Mouse (Mus musculus) neural tube, embryonic 15.5 days (tissue): Measurements from ENCODE around the gene Nkg7. TPM values are rescaled to one million over a fixed set of nuclear protein-coding genes. Genes with fewer than 3 reads are reported as not detected.
"Not testable (repeated sequence)": the region's sequence is repeated elsewhere in the genome, so short reads cannot be mapped to it uniquely, and the experiment has no call there.

Experiments used
- ATAC-seq: fragments of 200-750 bp; cut with Nextera tagmentation; 2 replicates; pipeline ENCODE4 v1.8.0; 2017; ENCODE audit warnings: mild to moderate bottlenecking, moderate TSS enrichment, moderate library complexity; ENCODE audit not compliant: low FRiP score
- H3K27ac ChIP-seq: fragments of 300-500 bp; sonication (generic); replicated peaks from 2 replicates; pipeline ENCODE4 v1.5.1; 2015; ENCODE audit warnings: mild to moderate bottlenecking, inconsistent platforms
- H3K27me3 ChIP-seq: fragments of 300-500 bp; sonication (generic); replicated peaks from 2 replicates; pipeline ENCODE4 v1.6.1; 2015; ENCODE audit warnings: inconsistent platforms
- H3K36me3 ChIP-seq: fragments of 300-500 bp; sonication (generic); 2 replicates; pipeline ENCODE4 v1.6.1; 2015; ENCODE audit warnings: inconsistent platforms
- H3K4me1 ChIP-seq: fragments of 300-500 bp; sonication (generic); 2 replicates; pipeline ENCODE4 v1.6.1; 2015; ENCODE audit warnings: inconsistent platforms
- H3K4me2 ChIP-seq: fragments of 300-500 bp; sonication (generic); 2 replicates; pipeline ENCODE4 v1.6.1; 2015; ENCODE audit warnings: inconsistent platforms, mild to moderate bottlenecking, moderate library complexity
- H3K4me3 ChIP-seq: fragments of 300-500 bp; sonication (generic); replicated peaks from 2 replicates; pipeline ENCODE4 v1.5.1; 2015; ENCODE audit warnings: mild to moderate bottlenecking, inconsistent platforms
- H3K9ac ChIP-seq: fragments of 300-500 bp; sonication (generic); replicated peaks from 2 replicates; pipeline ENCODE4 v1.6.1; 2015; ENCODE audit warnings: mild to moderate bottlenecking, inconsistent platforms
- H3K9me3 ChIP-seq: fragments of 300-500 bp; sonication (generic); replicated peaks from 2 replicates; pipeline ENCODE4 v1.6.1; 2016; ENCODE audit warnings: inconsistent platforms
- WGBS: fragments of 180-500 bp; shearing (Covaris S2); methylation state at CpG from one replicate; pipeline ENCODE4 v1.1.7; 2015; ENCODE audit warnings: mixed read lengths; 5-methylcytosine and 5-hydroxymethylcytosine counted together
- polyA plus RNA-seq: library from polyadenylated mRNA; unstranded; fragments of >200 nt; fragmentation: Nextera tagmentation; extraction: Ambion mirVana; gene quantifications from 2 replicates; pipeline ENCODE4 v1.2.1, GENCODE M21; 2015

The Nkg7 gene
- 34.6 TPM in 1 of 2 replicates, not detected in the other for polyA plus RNA-seq

- Histone ChIP-seq H3K36me3 (no peaks in the 10 kb centered on the region), H3K27ac (no peak within 1 kb of the TSS), H3K9ac (no peak within 1 kb of the TSS), H3K4me1 (no peaks in the 10 kb centered on the region), H3K4me3 (no peak within 1 kb of the TSS), H3K4me2 (no peak within 1 kb of the TSS), H3K27me3 (no peaks in the 10 kb centered on the region), H3K9me3 (no peaks in the 10 kb centered on the region)
- ATAC-seq = no peak
- WGBS = 81% methylated on average over 10 of the region's 10 CpGs
Measured at GRCm38 (mm10) chr7:43436341-43437255, at the start of gene Nkg7. Gene Nkg7, plus strand, starts transcription at chr7:43437073.

DNA sequence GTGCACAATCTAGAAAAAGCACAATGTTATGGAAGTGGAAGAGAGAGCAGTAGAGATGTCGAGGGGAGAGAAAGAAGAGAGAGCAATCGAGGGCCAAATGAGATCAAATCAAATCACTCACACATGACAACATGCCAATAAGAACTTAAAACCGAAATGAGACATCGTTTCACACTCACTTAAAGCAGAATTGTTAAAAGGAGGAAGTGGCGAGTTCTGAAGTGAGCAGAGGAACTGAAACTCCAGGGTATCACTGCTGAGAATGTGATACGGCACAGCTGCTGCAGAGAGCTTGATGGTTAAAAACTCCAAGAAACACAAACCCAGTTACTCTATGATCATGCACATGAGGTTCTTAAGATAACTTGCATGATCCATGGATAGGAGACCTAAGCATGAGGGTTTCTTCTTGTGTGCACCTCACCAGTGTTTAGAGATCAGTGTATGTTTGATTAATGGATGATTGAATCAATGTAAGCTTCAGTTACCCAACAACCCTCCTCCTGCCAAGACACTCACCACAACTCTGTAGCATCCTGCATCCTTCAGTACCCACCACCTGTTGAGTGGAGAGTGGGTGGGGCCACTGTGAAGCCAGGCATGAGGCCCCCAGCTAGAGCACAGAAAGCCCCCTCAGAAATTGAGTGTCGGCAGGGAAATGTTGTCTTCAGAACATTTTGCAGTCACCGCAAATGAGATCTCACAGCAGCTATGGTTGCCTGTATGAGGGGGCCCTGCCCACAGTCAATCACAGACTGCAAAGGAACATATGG, 44.3 kb upstream of the Nkg7 start:
- no peak for ATAC-seq
- WGBS = 82% methylated on average over 8 of the region's 8 CpGs
- Histone ChIP-seq H3K27me3 (no peaks in the 10 kb centered on the region), H3K4me1 (no peaks in the 10 kb centered on the region), H3K36me3 (no peaks in the 10 kb centered on the region), H3K4me2 (no peak overlapping the region), H3K9ac (no peak overlapping the region), H3K27ac (no peak overlapping the region), H3K4me3 (no peak overlapping the region), H3K9me3 (no peaks in the 10 kb centered on the region)

DNA sequence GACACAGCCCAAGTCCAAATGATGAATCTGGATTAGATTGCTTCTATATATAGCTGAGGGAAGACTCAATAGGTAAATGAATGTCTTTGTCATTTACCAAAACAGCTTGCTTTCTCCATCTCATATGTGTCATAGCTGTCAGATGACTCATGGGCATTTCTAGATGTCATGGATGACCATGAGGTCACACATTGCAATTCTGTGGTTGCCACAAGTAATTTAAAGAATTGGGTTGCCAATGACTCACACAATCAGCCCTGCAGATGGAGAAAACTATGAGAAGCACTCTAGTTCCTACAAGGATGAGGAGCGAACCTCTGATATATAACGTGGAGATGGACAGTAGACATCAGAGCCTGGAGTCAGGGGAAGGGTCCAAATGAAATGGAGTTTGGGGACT, 37.4 kb upstream of the Nkg7 start:
- no peak overlapping the region for H3K4me2 ChIP-seq
- no peak overlapping the region for H3K27ac ChIP-seq
- H3K27me3 ChIP-seq = no peaks in the 10 kb centered on the region
- no peak for ATAC-seq
- 91% methylated on average over 2 of the region's 2 CpGs for WGBS
- H3K4me3 ChIP-seq = no peak overlapping the region
- H3K9me3 ChIP-seq = no peaks in the 10 kb centered on the region
- H3K36me3 ChIP-seq = no peaks in the 10 kb centered on the region
- no peaks in the 10 kb centered on the region for H3K4me1 ChIP-seq
- H3K9ac ChIP-seq = no peak overlapping the region

- H3K36me3 ChIP-seq = no peaks in the 10 kb centered on the region
- H3K4me1 ChIP-seq = no peaks in the 10 kb centered on the region
- WGBS = 11% methylated on average over 2 of the region's 2 CpGs
- ATAC-seq = no peak
- H3K4me3 ChIP-seq = no peak overlapping the region
- no peaks in the 10 kb centered on the region for H3K9me3 ChIP-seq
- H3K4me2 ChIP-seq = no peak overlapping the region
- no peaks in the 10 kb centered on the region for H3K27me3 ChIP-seq
- no peak overlapping the region for H3K27ac ChIP-seq
- no peak overlapping the region for H3K9ac ChIP-seq
Measured at GRCm38 (mm10) chr7:43402718-43403117, 34.2 kb upstream of the Nkg7 start.

GRCm38 (mm10) chr7:43407573-43407972, 29.3 kb upstream of the Nkg7 start:
- Histone ChIP-seq H3K27ac (no peak overlapping the region), H3K4me1 (no peaks in the 10 kb centered on the region), H3K36me3 (no peaks in the 10 kb centered on the region), H3K9me3 (no peaks in the 10 kb centered on the region), H3K9ac (no peak overlapping the region), H3K4me3 (no peak overlapping the region), H3K27me3 (no peaks in the 10 kb centered on the region), H3K4me2 (no peak overlapping the region)
- no peak for ATAC-seq
- 91% methylated on average over 3 of the region's 3 CpGs for WGBS

DNA sequence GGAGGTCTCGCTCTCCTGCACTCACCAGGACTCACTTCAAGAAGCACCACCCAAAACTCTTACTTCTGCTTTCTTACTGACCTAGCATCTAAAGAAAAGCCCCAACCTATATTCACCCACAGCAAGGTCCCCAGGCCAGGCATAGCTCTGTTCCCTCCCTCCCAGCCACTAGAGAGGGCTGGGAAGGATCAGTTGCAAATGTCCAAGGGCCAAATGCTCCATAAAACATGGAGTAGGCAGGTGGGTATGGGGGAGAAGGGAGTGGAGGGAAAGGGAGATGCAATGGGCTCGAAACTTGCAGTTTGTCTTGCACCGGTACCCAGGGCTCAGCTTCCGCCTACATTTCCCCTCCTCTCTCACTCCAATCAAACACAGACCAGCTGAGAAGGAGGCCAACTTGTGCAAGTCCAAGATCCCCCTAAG, 28.7 kb upstream of the Nkg7 start, which contains the start of gene Siglecg:
TSS of gene Siglecg (plus strand) at position 74 of the 423 bp plus-strand sequence.
- ATAC-seq = no peak
- H3K27ac ChIP-seq = no peak within 1 kb of the TSS
- H3K9ac ChIP-seq = no peak within 1 kb of the TSS
- no peak within 1 kb of the TSS for H3K4me2 ChIP-seq
- WGBS = 90% methylated on average over 4 of the region's 4 CpGs
- no peaks in the 10 kb centered on the region for H3K27me3 ChIP-seq
- no peak within 1 kb of the TSS for H3K4me3 ChIP-seq
- H3K36me3 ChIP-seq = no peaks in the 10 kb centered on the region
- no peaks in the 10 kb centered on the region for H3K9me3 ChIP-seq
- no peaks in the 10 kb centered on the region for H3K4me1 ChIP-seq

DNA sequence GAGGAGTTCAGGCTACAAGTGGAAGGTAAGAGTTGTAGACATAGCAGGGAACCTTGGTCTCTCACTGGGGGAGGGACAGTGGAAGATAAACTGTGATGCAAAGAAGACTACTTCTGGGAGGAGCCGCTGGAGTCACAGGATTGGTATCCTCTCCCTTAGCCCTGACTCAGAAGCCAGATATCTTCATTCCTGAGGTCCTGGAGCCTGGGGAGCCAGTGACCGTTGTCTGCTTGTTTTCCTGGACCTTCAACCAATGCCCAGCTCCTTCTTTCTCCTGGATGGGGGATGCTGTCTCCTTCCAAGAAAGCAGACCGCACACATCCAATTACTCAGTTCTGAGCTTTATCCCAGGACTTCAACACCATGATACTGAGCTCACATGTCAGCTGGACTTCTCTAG, 27.8 kb upstream of the Nkg7 start:
- Histone ChIP-seq H3K4me2 (no peak overlapping the region), H3K27me3 (no peaks in the 10 kb centered on the region), H3K4me3 (no peak overlapping the region), H3K4me1 (no peaks in the 10 kb centered on the region), H3K27ac (no peak overlapping the region), H3K9me3 (no peaks in the 10 kb centered on the region), H3K9ac (no peak overlapping the region), H3K36me3 (no peaks in the 10 kb centered on the region)
- no peak for ATAC-seq
- 81% methylated on average over 3 of the region's 3 CpGs for WGBS

DNA sequence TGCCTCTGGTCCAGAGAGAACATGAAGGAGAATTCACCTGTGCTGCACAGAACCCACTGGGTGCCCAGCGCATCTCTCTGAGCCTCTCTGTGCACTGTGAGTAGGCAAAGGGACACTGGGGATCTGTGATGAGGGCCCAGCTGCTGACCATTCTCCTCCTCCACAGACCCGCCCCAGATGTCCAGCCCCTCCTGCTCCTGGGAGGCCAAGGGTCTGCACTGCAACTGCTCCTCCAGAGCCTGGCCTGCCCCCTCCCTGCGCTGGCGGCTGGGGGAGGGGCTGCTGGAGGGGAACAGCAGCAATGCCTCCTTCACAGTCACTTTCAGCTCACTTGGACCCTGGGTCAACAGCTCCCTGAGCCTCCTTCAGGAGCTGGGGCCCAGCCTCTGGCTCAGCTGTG, 25.1 kb upstream of the Nkg7 start:
- H3K4me3 ChIP-seq, H3K9me3 ChIP-seq, H3K4me1 ChIP-seq, ATAC-seq, H3K36me3 ChIP-seq, H3K27ac ChIP-seq, H3K4me2 ChIP-seq, H3K27me3 ChIP-seq, H3K9ac ChIP-seq: not testable (repeated sequence)
- 49% methylated on average over 4 of the region's 4 CpGs for WGBS

DNA sequence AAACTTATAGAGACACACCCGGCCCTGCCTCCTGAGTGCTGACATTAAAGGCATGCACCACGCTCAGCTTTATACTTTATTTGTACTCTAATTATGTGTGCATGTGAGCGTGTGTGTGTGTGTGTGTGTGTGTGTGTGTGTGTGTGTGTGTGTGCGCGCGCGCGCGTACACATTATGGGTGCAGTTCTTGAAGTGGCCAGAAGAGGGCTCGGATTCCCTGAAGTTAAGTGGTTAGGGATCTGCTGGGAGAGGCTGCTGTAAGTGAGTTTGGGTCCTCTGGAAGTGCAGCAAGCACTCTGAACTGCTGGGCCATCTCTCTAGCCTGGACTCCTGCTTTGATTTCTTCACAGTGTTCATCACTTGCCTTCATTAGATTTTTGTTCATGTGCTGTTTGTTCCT, 19.6 kb upstream of the Nkg7 start:
- Histone ChIP-seq H3K4me3 (no peak overlapping the region), H3K4me2 (no peak overlapping the region), H3K9me3 (no peaks in the 10 kb centered on the region), H3K27ac (no peak overlapping the region), H3K27me3 (no peaks in the 10 kb centered on the region), H3K9ac (no peak overlapping the region), H3K36me3 (no peaks in the 10 kb centered on the region), H3K4me1 (no peaks in the 10 kb centered on the region)
- no peak for ATAC-seq
- WGBS = 90% methylated on average over 10 of the region's 10 CpGs

GRCm38 (mm10) chr7:43422995-43423617, 13.8 kb upstream of the Nkg7 start:
- Histone ChIP-seq H3K27ac (no peak overlapping the region), H3K9ac (no peak overlapping the region), H3K4me3 (no peak overlapping the region), H3K4me1 (peaks cover 4% of the 10 kb centered on the region; the same call in 1 of the 2 replicates), H3K9me3 (no peaks in the 10 kb centered on the region), H3K27me3 (no peaks in the 10 kb centered on the region), H3K36me3 (no peaks in the 10 kb centered on the region), H3K4me2 (peak overlapping the region; percentile 47)
- ATAC-seq = peak; percentile 93
- 12% methylated on average over 11 of the region's 11 CpGs for WGBS

DNA sequence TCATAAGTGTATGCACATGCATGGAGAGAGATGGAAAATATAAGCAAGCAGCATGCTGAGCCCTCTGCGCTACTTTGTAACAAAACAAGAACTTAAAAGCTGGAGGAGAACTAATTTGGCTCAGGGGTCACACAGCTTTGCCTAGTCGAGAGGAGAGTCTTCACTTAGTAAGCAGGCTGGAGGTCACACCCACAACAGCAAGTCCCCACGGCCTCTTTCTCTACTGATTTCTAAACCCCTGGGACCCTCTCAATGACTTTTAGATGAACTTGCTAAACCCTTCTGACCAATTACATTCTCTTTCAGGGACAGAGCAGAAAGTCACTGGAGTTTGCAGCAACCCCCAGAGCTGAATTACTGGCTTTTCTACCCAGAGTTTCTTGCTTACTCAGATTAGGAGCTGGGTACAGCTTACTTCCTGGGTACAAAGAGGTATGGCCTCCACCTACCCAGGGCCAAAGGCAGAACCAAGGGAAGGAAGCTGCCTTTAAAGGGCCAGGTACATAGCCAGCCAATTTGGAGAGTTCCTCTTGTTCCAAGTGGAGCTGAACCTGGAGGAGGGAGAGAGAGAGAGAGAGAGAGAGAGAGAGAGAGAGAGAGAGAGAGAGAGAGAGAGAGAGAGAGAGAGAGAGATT, 12.8 kb upstream of the Nkg7 start:
- H3K9ac ChIP-seq = no peak overlapping the region
- ATAC-seq = no peak
- no peaks in the 10 kb centered on the region for H3K36me3 ChIP-seq
- H3K4me1 ChIP-seq = peaks cover 4% of the 10 kb centered on the region; the same call in 1 of the 2 replicates
- H3K4me2 ChIP-seq = no peak overlapping the region
- no peak overlapping the region for H3K27ac ChIP-seq
- H3K27me3 ChIP-seq = no peaks in the 10 kb centered on the region
- H3K9me3 ChIP-seq = no peaks in the 10 kb centered on the region
- no peak overlapping the region for H3K4me3 ChIP-seq
- WGBS = 62% methylated on average over 3 of the region's 3 CpGs
